Comparison of ENCODE assay signal across 19 mouse cellular contexts in the genomic region with DNA sequence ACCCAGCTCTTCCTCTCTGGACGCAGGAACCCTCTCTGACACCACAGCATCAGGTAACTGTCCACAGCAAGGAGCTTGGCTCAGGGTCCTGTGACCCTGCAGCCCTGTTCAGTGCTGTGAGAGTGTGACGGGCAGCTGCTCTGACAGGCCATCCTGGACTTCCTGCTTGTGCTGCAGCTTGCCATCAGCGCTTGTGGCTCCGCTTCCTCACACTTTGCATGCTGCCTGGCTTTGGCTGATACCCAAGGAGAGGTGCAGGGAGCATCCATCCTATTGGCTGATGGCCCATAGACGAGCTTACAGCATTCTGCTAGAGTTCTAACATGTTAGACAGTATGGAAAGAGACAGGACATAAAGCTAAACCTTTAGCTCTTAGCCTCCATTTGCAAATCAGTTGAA.
DNase-seq lines count a peak whose midpoint lies in the region; ATAC-seq and TF ChIP-seq lines count a peak whose summit lies in the region.
"Had no signal": no experiment of that assay in that cellular context is flagged by ENCODE, and none has a peak within 500 bp of the region (broad histone marks: within the 10 kb centered on the region; RNA-seq: fewer than 3 reads in every experiment).

No protein-coding gene starts in this region.

- H3K36me3 ChIP-seq in hindbrain, postnatal 0 days (ENCODE audit: insufficient read depth, low read length) = peaks cover 93% of the 10 kb centered on the region
- peaks cover 23% of the 10 kb centered on the region for H3K36me3 ChIP-seq in hindbrain, embryonic 11.5 days (ENCODE audit: control insufficient read depth, insufficient read depth, low read length)
- peaks cover 88% of the 10 kb centered on the region for H3K36me3 ChIP-seq in thymus, adult 2 months (ENCODE audit: control insufficient read depth, insufficient read depth, low read length)

- no peaks in the 10 kb centered on the region for H3K9me3 ChIP-seq in hindbrain, postnatal 0 days (ENCODE audit: low read length)
- H3K9me3 ChIP-seq in hindbrain, embryonic 11.5 days (ENCODE audit: control insufficient read depth, low read length) = no peaks in the 10 kb centered on the region
- H3K9me3 ChIP-seq: forebrain, embryonic 10.5 days; hindbrain, embryonic 10.5 days; midbrain, embryonic 12.5 days; neural tube, embryonic 12.5 days had no signal

- no peak overlapping the region for H3K4me3 ChIP-seq in hindbrain, postnatal 0 days (ENCODE audit: low read length)
- no peak overlapping the region for H3K4me3 ChIP-seq in hindbrain, embryonic 11.5 days (ENCODE audit: low read depth, low read length)
- H3K4me3 ChIP-seq in thymus, adult 2 months (ENCODE audit: control insufficient read depth, insufficient read depth, low read length) = no peak overlapping the region
- H3K4me3 ChIP-seq: forebrain, embryonic 10.5 days; hindbrain, embryonic 10.5 days; midbrain, embryonic 12.5 days; neural tube, embryonic 12.5 days had no signal

- no peak overlapping the region for H3K9ac ChIP-seq in hindbrain, postnatal 0 days (replicated peaks; ENCODE audit: low read length)
- no peak overlapping the region for H3K9ac ChIP-seq in hindbrain, embryonic 11.5 days (ENCODE audit: low read depth, low read length)
- H3K9ac ChIP-seq: midbrain, embryonic 12.5 days; neural tube, embryonic 12.5 days had no signal

- no peaks in the 10 kb centered on the region for H3K4me1 ChIP-seq in hindbrain, postnatal 0 days (ENCODE audit: insufficient read depth, low read length)
- H3K4me1 ChIP-seq in hindbrain, embryonic 11.5 days (replicated peaks; ENCODE audit: control insufficient read depth, insufficient read depth, low read length) = no peaks in the 10 kb centered on the region
- H3K4me1 ChIP-seq in thymus, adult 2 months (replicated peaks; ENCODE audit: control insufficient read depth, insufficient read depth, low read length) = no peaks in the 10 kb centered on the region
- H3K4me1 ChIP-seq: forebrain, embryonic 10.5 days; hindbrain, embryonic 10.5 days; midbrain, embryonic 12.5 days; neural tube, embryonic 12.5 days had no signal

- no peak overlapping the region for H3K27ac ChIP-seq in hindbrain, postnatal 0 days
- no peak overlapping the region for H3K27ac ChIP-seq in hindbrain, embryonic 11.5 days (ENCODE audit: low read depth, low read length)
- H3K27ac ChIP-seq in thymus, adult 2 months (ENCODE audit: control insufficient read depth, insufficient read depth, low read length) = no peak overlapping the region
- H3K27ac ChIP-seq: forebrain, embryonic 10.5 days; hindbrain, embryonic 10.5 days; kidney, postnatal 0 days; midbrain, embryonic 12.5 days; neural tube, embryonic 12.5 days; stomach, postnatal 0 days had no signal

- no peak for ATAC-seq in hindbrain, postnatal 0 days
- no peak for ATAC-seq in hindbrain, embryonic 11.5 days (ENCODE audit: low FRiP score)
- ATAC-seq: forebrain, embryonic 16.5 days had no signal

- H3K27me3 ChIP-seq in hindbrain, postnatal 0 days (ENCODE audit: insufficient read depth, low read length) = no peaks in the 10 kb centered on the region
- H3K27me3 ChIP-seq in hindbrain, embryonic 11.5 days (ENCODE audit: control insufficient read depth, insufficient read depth, low read length) = no peaks in the 10 kb centered on the region
- no peaks in the 10 kb centered on the region for H3K27me3 ChIP-seq in thymus, adult 2 months (ENCODE audit: control insufficient read depth, insufficient read depth, low read length)
- H3K27me3 ChIP-seq: midbrain, embryonic 12.5 days; neural tube, embryonic 12.5 days had no signal

- WGBS in hindbrain, postnatal 0 days = 73% methylated on average over 5 of the region's 5 CpGs
- WGBS in hindbrain, embryonic 11.5 days = 89% methylated on average over 5 of the region's 5 CpGs
- 94% methylated on average over 5 of the region's 5 CpGs for WGBS in thymus, adult 2 months

- H3K4me2 ChIP-seq in hindbrain, postnatal 0 days (ENCODE audit: low read depth, low read length) = no peak overlapping the region
- no peak overlapping the region for H3K4me2 ChIP-seq in hindbrain, embryonic 11.5 days (replicated peaks; ENCODE audit: low read depth, low read length)
- H3K4me2 ChIP-seq: heart, embryonic 11.5 days; midbrain, embryonic 12.5 days; neural tube, embryonic 12.5 days had no signal

- TF ChIP-seq CTCF in hindbrain, postnatal 0 days (IDR thresholded peaks at IDR 0.05; ENCODE audit: low read depth) = no peak
- no peak for TF ChIP-seq CTCF in thymus, adult 2 months (IDR thresholded peaks at IDR 0.05; ENCODE audit: borderline replicate concordance, control insufficient read depth, extremely low read depth, insufficient read depth, low read length, poor library complexity)

- peak; percentile 42 for DNase-seq in hindbrain, postnatal 0 days (ENCODE audit: low spot score)
- DNase-seq in hindbrain, embryonic 11.5 days (ENCODE audit: low spot score) = no peak
- peak; percentile 47 to 71 for DNase-seq in lung, postnatal 4 days
- DNase-seq in lung, adult 18-20 months = no peak
- DNase-seq in cerebellum, adult 8-10 months = peak; percentile 57
- DNase-seq in cerebellum, postnatal 36 days = peak; percentile 61 to 64
- DNase-seq in thymus, adult 2 months = no peak
- no peak for DNase-seq in layer of hippocampus, adult 18-20 months (ENCODE audit: low spot score in 2 of 2)
- DNase-seq: gastrocnemius, postnatal 10 days; kidney, adult 18-20 months; right cerebral cortex, postnatal 14 days had no signal

- no peak for TF ChIP-seq POLR2A in thymus, adult 2 months (IDR thresholded peaks at IDR 0.05; ENCODE audit: control insufficient read depth, extremely low read depth, insufficient read depth, low read length, poor library complexity)

Comparison
In these comparisons a context has a peak if more than half of its experiments do, and no peak if none do; other contexts are left out.
1. DNase-seq: peak in hindbrain, postnatal 0 days (single experiment), lung, postnatal 4 days (2 of 2), cerebellum, adult 8-10 months (single experiment) and cerebellum, postnatal 36 days (2 of 2); none in hindbrain, embryonic 11.5 days (single experiment), lung, adult 18-20 months (0 of 2), thymus, adult 2 months (single experiment) and layer of hippocampus, adult 18-20 months (0 of 2).